Mouse (Mus musculus) c-Kit-negative CD71-positive TER-119-positive erythroid progenitor cells, embryonic 14.5 days (primary cell): ENCODE measurements around the gene U2af1.
"Not testable (repeated sequence)": the region's sequence is repeated elsewhere in the genome, so short reads cannot be mapped to it uniquely, and the experiment has no call there.

Experiments used
- DNase-seq: peaks from one replicate; pipeline ENCODE4 v3.0.0-alpha.2; 2013; ENCODE audit warnings: low read depth, low spot score

The U2af1 gene

GRCm38 (mm10) chr17:31658468-31659185, at the start of gene U2af1:
Gene U2af1, minus strand, starts transcription at chr17:31658892.
- peak; percentile 97 for DNase-seq

- no peak for DNase-seq
Measured at GRCm38 (mm10) chr17:31705271-31706020, 46.8 kb upstream of the U2af1 start.

- no peak for DNase-seq
Measured at GRCm38 (mm10) chr17:31703276-31703980, 44.7 kb upstream of the U2af1 start.

- DNase-seq: no peak
Measured at GRCm38 (mm10) chr17:31698347-31698746, 39.7 kb upstream of the U2af1 start.

GRCm38 (mm10) chr17:31695356-31695755, 36.7 kb upstream of the U2af1 start:
- DNase-seq: not testable (repeated sequence)

GRCm38 (mm10) chr17:31694949-31695348, 36.3 kb upstream of the U2af1 start:
- no peak for DNase-seq

GRCm38 (mm10) chr17:31694023-31694376, 35.3 kb upstream of the U2af1 start:
- no peak for DNase-seq

- peak; percentile 25 for DNase-seq
Measured at GRCm38 (mm10) chr17:31693330-31694022, 34.8 kb upstream of the U2af1 start.

GRCm38 (mm10) chr17:31692918-31693317, 34.2 kb upstream of the U2af1 start:
- DNase-seq: no peak

GRCm38 (mm10) chr17:31689606-31690005, 30.9 kb upstream of the U2af1 start:
- DNase-seq: no peak

GRCm38 (mm10) chr17:31688112-31688511, 29.4 kb upstream of the U2af1 start:
- DNase-seq: no peak

- no peak for DNase-seq
Measured at GRCm38 (mm10) chr17:31686225-31686564, 27.5 kb upstream of the U2af1 start.

GRCm38 (mm10) chr17:31685514-31686224, 27.0 kb upstream of the U2af1 start:
- DNase-seq: peak; percentile 55

- no peak for DNase-seq
Measured at GRCm38 (mm10) chr17:31680450-31680849, 21.8 kb upstream of the U2af1 start.

- no peak for DNase-seq
Measured at GRCm38 (mm10) chr17:31677507-31677906, 18.8 kb upstream of the U2af1 start, which contains the start of gene Cryaa. Gene Cryaa, plus strand, starts transcription at chr17:31677807.

- DNase-seq: no peak
Measured at GRCm38 (mm10) chr17:31674426-31674825, 15.7 kb upstream of the U2af1 start.

- DNase-seq: no peak
Measured at GRCm38 (mm10) chr17:31672279-31672678, 13.6 kb upstream of the U2af1 start.

- no peak for DNase-seq
Measured at GRCm38 (mm10) chr17:31671698-31672097, 13.0 kb upstream of the U2af1 start.

- DNase-seq: no peak
Measured at GRCm38 (mm10) chr17:31670163-31670562, 11.5 kb upstream of the U2af1 start.

GRCm38 (mm10) chr17:31668306-31668705, 9.6 kb upstream of the U2af1 start:
- no peak for DNase-seq

- DNase-seq: peak; percentile 44
Measured at GRCm38 (mm10) chr17:31664760-31665159, 6.1 kb upstream of the U2af1 start.
